9 mouse cellular contexts compared by ENCODE assay signal in the genomic region with DNA sequence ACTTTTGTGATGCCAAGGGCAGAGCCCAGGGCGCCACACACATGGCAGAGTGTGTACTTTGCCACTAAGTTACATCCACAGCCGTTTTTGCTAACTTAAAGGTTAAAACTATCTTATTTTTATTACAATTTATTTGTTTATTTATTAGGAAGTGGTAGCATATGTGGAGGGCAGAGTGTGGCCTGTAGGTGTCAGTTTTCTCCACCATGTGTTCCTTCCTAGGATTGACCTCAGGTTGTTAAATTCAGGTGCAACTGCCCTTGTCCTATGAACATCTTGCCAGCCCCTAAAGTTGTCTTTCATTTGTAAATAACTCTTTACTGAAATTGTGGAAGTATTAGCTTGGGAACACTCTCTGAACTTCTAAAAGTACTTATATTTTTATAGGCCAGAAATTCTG.
"Had no signal": no experiment of that assay in that cellular context is flagged by ENCODE, and none has a peak within 500 bp of the region (broad histone marks: within the 10 kb centered on the region; RNA-seq: fewer than 3 reads in every experiment).

No protein-coding gene starts in this region.

- DNase-seq: kidney, postnatal 25 days; liver; liver, embryonic 13.5 days; liver, postnatal 0 days; lung, postnatal 14 days; right cerebral cortex, adult 18-20 months; right cerebral cortex, postnatal 25 days; thymus, adult 18-20 months; thymus, postnatal 14 days had no signal
